Mouse (Mus musculus) retina, adult 2 months (tissue): Measurements from ENCODE around the gene Rbms3.

ENCODE experiments used
- DNase-seq: peaks from one replicate; pipeline ENCODE4 v3.0.0-alpha.2; 2012; ENCODE audit warnings: low read depth, low spot score

The Rbms3 gene

GRCm38 (mm10) chr9:116903304-116903993, 726.3 kb downstream of the Rbms3 start:
- DNase-seq: no peak

- no peak for DNase-seq
Measured at GRCm38 (mm10) chr9:116899403-116899802, 730.3 kb downstream of the Rbms3 start.

DNA sequence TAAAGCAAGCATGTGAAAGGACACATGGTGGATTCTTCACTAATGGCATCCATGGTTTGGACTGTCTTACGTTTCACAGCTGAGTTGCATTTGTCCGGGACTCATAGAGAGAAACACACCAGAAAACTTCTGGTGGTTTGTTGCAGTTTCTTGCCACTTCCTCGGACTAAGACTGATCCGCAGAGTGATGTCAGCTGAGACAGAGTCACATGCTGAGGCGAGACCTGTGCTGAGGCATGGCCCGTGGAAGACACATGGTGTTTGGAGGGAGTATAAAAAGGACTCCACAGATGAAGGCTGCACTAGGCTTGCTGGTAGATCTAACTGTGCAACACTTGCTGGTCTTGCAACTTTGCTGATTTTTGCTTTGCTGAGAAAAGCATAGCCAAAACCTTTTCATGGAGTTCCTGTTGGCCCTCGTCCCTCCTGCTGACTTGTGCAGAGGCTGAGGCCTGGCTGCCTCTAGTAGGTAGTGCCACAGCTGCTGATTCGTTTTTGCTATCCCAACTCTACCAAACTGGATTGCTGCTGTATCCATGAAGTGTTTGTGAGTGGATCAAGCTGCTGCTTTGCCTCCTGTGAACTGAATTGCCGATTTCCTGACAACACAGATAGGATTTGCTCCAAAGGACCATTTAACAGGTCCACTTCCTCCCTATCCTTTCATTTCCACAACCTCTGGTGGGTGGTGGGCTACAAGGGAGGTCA, 742.6 kb downstream of the Rbms3 start:
- no peak for DNase-seq

DNA sequence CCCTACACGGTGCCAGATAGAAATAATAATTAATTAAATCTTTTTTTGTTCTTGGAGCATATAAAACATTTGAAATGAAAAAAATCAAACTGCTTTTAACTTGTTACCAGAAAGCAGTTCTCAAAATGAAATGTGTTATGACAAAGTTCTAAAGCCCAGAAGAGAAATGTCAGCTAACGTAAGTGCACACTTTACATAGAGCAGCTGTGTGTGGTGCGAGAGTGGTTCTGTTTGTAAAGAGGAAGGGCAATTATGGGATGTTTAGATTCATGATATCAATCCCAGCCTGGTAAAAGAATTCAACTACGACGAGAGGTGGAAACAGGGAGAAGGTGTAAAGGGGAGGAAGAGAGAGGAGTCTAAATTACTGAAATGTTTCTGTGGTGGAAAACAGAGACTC, 744.1 kb downstream of the Rbms3 start:
- no peak for DNase-seq

DNA sequence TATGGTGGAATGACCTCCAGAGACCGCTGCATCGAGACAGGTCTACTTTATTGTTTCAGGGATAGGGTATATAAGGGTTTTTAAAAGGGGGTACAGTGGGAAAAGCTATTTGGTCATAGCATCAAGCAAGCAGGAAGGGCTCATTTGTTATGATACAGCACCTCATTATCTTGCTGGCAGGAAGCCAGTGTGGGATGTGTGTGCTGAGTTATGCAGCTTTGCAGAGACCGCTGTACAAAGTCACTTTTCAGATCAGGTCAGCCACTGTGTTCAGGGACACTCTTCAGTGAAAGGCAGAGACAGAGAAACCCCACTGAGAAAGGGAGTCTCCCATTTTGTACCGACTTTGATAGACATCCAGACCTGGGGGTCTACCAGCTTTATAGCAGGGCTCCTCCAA, 749.2 kb downstream of the Rbms3 start:
- DNase-seq: no peak

- DNase-seq: no peak
Measured at GRCm38 (mm10) chr9:116879600-116880457, 749.9 kb downstream of the Rbms3 start.

DNA sequence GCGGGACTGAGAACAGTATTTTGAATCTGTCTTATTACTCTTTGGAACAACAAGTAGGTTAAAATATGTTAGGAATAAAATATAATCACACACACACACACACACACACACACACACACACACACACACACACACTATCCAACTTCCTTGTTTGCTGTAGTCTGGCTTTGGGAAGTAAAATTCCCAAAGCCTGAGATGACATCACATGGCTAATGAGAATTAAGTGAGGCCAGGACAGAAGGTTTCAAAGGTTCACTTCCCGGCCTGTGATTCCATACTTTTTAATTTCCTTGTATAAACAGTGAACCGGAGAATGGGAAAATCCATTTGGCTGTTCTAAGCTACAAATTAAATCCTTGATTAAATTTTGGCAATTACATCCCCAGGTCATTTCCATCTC, 752.9 kb downstream of the Rbms3 start:
- no peak for DNase-seq

DNA sequence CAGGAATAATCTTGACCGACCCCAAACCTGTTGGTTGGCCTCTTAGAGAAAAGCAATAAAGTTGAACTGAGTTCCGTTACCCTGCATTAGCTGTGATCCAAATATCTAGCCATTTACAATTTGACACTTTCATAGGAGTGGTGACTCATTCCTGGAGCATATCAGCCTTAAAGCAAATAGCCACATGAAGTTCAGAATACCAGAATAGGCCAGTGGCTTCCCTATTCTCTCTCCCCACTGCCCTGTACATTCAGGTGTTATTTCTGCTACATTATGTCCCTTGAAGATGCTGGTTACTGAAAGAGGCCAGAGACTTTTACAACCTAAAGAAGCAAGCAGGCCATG, 755.8 kb downstream of the Rbms3 start:
- no peak for DNase-seq

DNA sequence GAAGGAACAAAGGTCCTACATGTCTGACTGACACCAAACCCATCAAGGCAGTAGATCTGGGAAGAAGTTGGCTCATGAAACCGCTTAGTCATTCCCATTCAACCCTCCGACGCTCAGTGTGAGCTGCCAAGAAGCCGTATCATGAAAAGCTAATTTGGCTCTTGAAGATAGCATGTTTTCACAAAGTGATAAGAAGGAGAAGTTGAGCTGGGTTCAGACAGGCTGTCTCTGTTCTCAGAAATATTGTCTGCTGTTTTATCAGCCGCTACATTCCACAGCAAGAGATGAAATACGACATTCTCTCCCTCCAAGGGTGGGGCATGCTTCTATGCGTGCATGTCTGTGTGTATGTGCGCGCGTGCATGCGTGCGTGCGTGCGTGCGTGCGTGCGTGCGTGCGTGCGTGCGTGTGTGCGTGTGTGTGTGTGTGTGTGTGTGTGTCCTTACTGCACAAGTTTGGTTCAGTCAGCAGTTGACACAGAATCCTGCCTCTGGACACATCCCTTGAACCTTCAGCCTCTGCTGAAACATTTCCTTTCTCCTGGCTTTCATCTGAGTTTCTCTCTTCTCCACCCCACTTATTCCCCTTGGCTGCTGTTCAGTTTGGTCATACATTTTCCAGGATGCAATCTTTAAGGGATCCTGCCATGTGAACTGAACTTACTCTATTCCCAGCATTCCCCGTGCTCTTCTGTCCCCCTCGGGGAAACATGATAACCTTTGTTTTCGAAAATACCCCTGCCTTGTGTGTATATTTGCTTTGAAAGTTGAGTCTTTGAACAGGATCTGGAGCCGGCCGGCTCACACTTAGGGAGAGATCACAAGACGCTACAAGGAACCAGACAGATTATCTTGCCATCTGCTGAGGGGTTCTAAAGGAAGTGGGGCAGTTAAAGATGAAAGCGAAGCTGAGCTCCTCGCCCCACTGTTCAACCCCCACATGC, 756.4 kb downstream of the Rbms3 start:
- DNase-seq: no peak

DNA sequence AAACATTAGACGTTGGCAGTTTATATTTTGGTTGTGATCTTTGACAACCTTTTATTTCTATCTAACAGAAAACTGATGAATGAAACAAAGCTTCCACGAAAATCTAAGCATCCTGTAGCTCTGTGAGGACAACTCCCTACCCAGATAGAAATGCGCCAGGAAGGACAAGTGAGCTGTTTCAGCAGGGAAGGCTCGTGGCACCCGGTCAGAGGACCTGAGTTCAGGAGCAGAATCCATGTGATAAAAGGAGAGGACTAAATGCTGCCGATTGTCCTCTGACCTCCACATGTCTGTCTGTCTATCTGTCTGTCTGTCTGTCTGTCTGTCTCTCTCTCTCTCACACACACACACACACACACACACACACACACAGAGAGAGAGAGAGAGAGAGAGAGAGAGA, 757.4 kb downstream of the Rbms3 start:
- DNase-seq: no peak

DNA sequence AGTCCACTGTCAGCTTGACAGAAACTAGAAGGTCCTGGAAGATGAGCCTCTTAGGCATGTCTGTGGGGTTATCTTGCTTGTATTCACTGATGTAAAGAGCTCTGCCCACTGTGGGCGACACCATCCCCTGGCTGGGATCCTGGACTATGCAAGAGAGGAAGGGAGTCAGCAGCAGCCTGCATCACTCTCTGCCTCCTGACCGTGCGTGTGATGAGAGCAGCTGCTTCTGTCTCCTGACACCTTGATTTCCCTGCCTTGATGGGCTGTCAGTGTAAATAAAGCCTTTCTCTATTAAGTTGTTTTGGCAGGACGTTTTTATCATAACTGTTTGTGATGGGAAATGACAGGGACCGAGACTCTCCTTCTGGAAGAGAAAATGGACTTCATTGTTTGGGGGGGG, 758.1 kb downstream of the Rbms3 start:
- DNase-seq: no peak

- no peak for DNase-seq
Measured at GRCm38 (mm10) chr9:116866060-116866459, 763.7 kb downstream of the Rbms3 start.

- no peak for DNase-seq
Measured at GRCm38 (mm10) chr9:116863626-116864025, 766.1 kb downstream of the Rbms3 start.

- DNase-seq: no peak
Measured at GRCm38 (mm10) chr9:116862341-116862740, 767.4 kb downstream of the Rbms3 start.

GRCm38 (mm10) chr9:116857861-116858595, 771.7 kb downstream of the Rbms3 start:
- no peak for DNase-seq

DNA sequence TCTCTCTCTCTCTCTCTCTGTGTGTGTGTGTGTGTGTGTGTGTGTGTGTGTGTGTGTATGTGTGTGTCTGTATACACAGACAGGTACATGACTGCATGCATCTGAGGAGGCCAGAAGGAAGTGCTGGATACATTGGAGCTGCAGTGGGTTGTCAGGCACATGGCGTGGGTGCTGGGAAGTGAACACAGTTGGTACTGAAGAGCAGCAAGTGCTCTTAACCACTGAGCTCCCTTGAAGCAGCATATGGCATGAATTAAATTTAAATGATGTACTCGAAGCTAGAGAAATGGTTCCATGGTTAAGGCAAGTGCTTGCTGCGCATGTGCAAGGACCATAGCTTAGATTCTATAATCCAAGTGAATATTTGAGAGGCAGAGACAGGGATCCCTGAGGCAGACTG, 772.6 kb downstream of the Rbms3 start:
- no peak for DNase-seq

GRCm38 (mm10) chr9:116855744-116856143, 774.0 kb downstream of the Rbms3 start:
- no peak for DNase-seq

GRCm38 (mm10) chr9:116848905-116849304, 780.8 kb downstream of the Rbms3 start:
- no peak for DNase-seq

GRCm38 (mm10) chr9:116848166-116848565, 781.5 kb downstream of the Rbms3 start:
- no peak for DNase-seq

DNA sequence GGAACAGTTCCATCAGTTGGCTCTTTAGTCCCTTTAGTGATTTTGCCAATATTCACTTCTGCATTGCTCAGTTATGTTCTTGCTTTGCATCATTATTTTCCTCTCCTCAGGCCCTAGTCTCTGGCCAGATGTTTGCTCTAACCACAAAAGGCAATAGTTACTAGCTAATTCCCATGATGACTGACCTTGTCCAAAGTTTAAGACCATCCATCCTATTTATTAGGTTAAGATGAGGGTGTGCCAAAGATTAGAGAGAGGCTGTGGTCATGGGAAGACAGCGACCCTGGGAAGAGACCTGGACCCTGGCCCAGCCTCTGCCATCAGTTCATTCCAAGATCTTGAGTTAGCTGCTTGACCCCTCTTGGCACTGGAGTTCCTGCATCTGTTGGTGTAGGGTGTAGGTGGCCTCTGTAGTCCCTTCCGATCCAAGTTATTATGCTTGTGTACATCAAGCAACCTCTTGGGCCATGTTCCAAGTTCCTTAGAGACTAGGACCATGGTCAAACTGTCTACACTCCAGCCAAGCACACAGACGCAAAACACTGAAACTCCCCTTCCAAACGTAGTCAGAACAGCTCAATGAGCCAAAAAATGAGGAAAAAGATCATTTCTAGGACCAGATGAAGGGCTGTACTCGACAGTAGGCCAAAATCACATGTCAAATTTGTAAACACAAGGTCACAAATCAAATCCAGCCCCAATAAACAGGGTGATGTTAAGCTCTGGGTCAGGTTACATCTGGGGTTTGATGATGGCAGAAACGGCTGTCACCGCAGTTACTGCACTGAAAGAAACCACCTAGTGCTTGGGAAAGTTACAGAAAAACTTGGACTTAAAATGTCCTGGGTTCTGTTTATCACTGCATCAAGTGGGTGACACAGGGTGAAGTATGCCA, 782.2 kb downstream of the Rbms3 start:
- DNase-seq: no peak
